Mouse (Mus musculus): ENCODE results near the gene Arl5c. TPM values are rescaled to one million over a fixed set of nuclear protein-coding genes. Genes with fewer than 3 reads are reported as not detected.

The Arl5c gene
- total and polyA plus RNA-seq, 3 experiments = 1.2 to 10.4 TPM; not detected in 1

DNA sequence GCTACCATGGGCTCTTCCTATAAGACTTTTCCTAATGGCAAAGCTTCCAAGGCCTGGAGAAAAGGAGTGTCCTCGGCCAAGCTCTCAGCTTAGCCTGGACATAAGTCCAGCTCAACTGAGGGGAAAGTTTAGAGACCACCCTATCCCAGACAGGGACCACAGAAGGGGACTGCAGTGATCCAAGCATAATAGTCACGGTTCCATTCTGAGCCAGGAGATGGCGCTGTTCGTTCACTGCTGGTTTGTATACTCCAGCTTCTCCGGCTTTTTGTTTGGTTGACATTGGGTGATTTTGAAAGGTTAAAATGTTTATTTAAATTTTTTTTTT, 35.4 kb upstream of the Arl5c start:
- Histone ChIP-seq H3K27ac (ENCODE audit: control insufficient read depth, low read depth, low read length) (no peak overlapping the region), H3K9ac (ENCODE audit: control insufficient read depth, low read depth, low read length, poor library complexity, severe bottlenecking) (no peak overlapping the region), H3K4me3 (ENCODE audit: control insufficient read depth in 1 of 2, insufficient read depth in 1 of 2, low read depth in 2 of 2, low read length in 2 of 2) (no peak overlapping the region), H3K27me3 (ENCODE audit: control insufficient read depth in 1 of 2, insufficient read depth in 2 of 2, low read length in 2 of 2) (no peaks in the 10 kb centered on the region), H3K36me3 (ENCODE audit: control insufficient read depth in 1 of 2, insufficient read depth in 2 of 2, low read length in 2 of 2) (peaks cover 11 to 12% of the 10 kb centered on the region in 2 experiments), H3K4me1 (ENCODE audit: control insufficient read depth in 1 of 2, insufficient read depth in 2 of 2, low read length in 2 of 2) (peaks cover 0 to 12% of the 10 kb centered on the region in 2 experiments; a peak in 1 of 4 replicates), H3K9me3 (replicated peaks; ENCODE audit: insufficient read depth, low read length) (no peaks in the 10 kb centered on the region), H3K79me2 (ENCODE audit: control insufficient read depth, insufficient read depth, low read length, poor library complexity) (peaks cover 21% of the 10 kb centered on the region)
- peak; percentile 90 for DNase-seq (ENCODE audit: low read depth, low spot score)
- TF ChIP-seq RCOR1 (IDR thresholded peaks at IDR 0.05; ENCODE audit: low read depth, low read length) (no peak), ZMIZ1 (IDR thresholded peaks at IDR 0.05; ENCODE audit: low read depth, low read length) (peak; percentile 68), CHD1 (IDR thresholded peaks at IDR 0.05; ENCODE audit: low read depth, low read length) (no peak), TAL1 (IDR thresholded peaks at IDR 0.05; ENCODE audit: low read length) (no peak), POLR2AphosphoS2 (IDR thresholded peaks at IDR 0.05; ENCODE audit: low read length) (peak; percentile 95), MYC (IDR thresholded peaks at IDR 0.05; ENCODE audit: low read depth, low read length) (peak; percentile 37; the same call in 1 of the 2 replicates), EP300 (IDR thresholded peaks at IDR 0.05; ENCODE audit: low read depth in 1 of 2, low read length in 2 of 2) (no peak), ZNF384 (IDR thresholded peaks at IDR 0.05; ENCODE audit: low read depth, low read length) (no peak), SMC3 (IDR thresholded peaks at IDR 0.05; ENCODE audit: low read depth, low read length) (peak; percentile 62), USF2 (IDR thresholded peaks at IDR 0.05; ENCODE audit: borderline replicate concordance in 1 of 2, insufficient read depth in 1 of 2, low read depth in 1 of 2, low read length in 2 of 2) (no peak), POLR2A (IDR thresholded peaks at IDR 0.05; ENCODE audit: control insufficient read depth in 1 of 2, insufficient read depth in 1 of 2, low read depth in 1 of 2, low read length in 2 of 2, poor library complexity in 1 of 2) (peak; percentile 14 to 65; a peak in 1 of 4 replicates), ZC3H11A (IDR thresholded peaks at IDR 0.05; ENCODE audit: low read depth, low read length) (no peak; the same call in 1 of the 2 replicates), MEF2A (IDR thresholded peaks at IDR 0.05; ENCODE audit: extremely low read depth, insufficient replicate concordance, low read depth, low read length, poor library complexity, severe bottlenecking) (no peak), RAD21 (IDR thresholded peaks at IDR 0.05; ENCODE audit: low read depth, low read length) (peak; percentile 73), JUND (IDR thresholded peaks at IDR 0.05; ENCODE audit: low read depth, low read length) (no peak), CTCF (IDR thresholded peaks at IDR 0.05 in 2 of 3, conservative IDR thresholded peaks at IDR 0.05 in 1 of 3; ENCODE audit: control insufficient read depth in 1 of 3, insufficient read depth in 1 of 3, low read depth in 2 of 3, low read length in 3 of 3, poor library complexity in 1 of 3, severe bottlenecking in 1 of 3) (peak; percentile 74 to 90 (median 83)), MAX (IDR thresholded peaks at IDR 0.05; ENCODE audit: low read length) (no peak), MAZ (IDR thresholded peaks at IDR 0.05; ENCODE audit: low read depth, low read length) (no peak), TCF12 (IDR thresholded peaks at IDR 0.05; ENCODE audit: low read depth, low read length) (no peak), ZKSCAN1 (IDR thresholded peaks at IDR 0.05; ENCODE audit: low read depth, low read length) (no peak), POLR2AphosphoS5 (IDR thresholded peaks at IDR 0.05; ENCODE audit: borderline replicate concordance, low read depth, low read length) (no peak), BHLHE40 (IDR thresholded peaks at IDR 0.05; ENCODE audit: borderline replicate concordance, low read depth, low read length) (0 out of 2 replicates have a peak, but pooled peaks have one; percentile 23), HCFC1 (IDR thresholded peaks at IDR 0.05; ENCODE audit: low read depth, low read length) (no peak)

All from MEL (cell line).